Mouse (Mus musculus) liver, embryonic 11.5 days (tissue): ENCODE measurements around the gene Gm49711. TPM values are rescaled to one million over a fixed set of nuclear protein-coding genes. Genes with fewer than 3 reads are reported as not detected.

Source experiments
- ATAC-seq: fragments of 200-750 bp; cut with Nextera tagmentation; replicated peaks from 2 replicates; pipeline ENCODE4 v1.8.0; 2017; ENCODE audit warnings: moderate number of reproducible peaks, mild to moderate bottlenecking, moderate TSS enrichment, moderate library complexity; ENCODE audit not compliant: low FRiP score
- DNase-seq: peaks from one replicate; pipeline ENCODE4 v3.0.0-alpha.2; 2017; ENCODE audit warnings: low spot score
- H3K27ac ChIP-seq: fragments of 300-500 bp; sonication (generic); 2 replicates; pipeline ENCODE4 v1.5.1; 2014; ENCODE audit warnings: mild to moderate bottlenecking, low read depth, low read length, control low read depth
- H3K27me3 ChIP-seq: fragments of 300-500 bp; sonication (generic); replicated peaks from 2 replicates; pipeline ENCODE4 v1.6.1; 2014; ENCODE audit warnings: low read length, mixed read lengths; ENCODE audit not compliant: control insufficient read depth, insufficient read depth
- H3K36me3 ChIP-seq: fragments of 300-500 bp; sonication (generic); 2 replicates; pipeline ENCODE4 v1.6.1; 2014; ENCODE audit warnings: mild to moderate bottlenecking, low read length, moderate library complexity, mixed read lengths; ENCODE audit not compliant: control insufficient read depth, insufficient read depth
- H3K4me1 ChIP-seq: fragments of 300-500 bp; sonication (generic); replicated peaks from 2 replicates; pipeline ENCODE4 v1.6.1; 2014; ENCODE audit warnings: low read length, mixed read lengths; ENCODE audit not compliant: control insufficient read depth, insufficient read depth
- H3K4me2 ChIP-seq: fragments of 300-500 bp; sonication (generic); 2 replicates; pipeline ENCODE4 v1.6.1; 2014; ENCODE audit warnings: mild to moderate bottlenecking, control low read depth, moderate library complexity
- H3K4me3 ChIP-seq: fragments of 300-500 bp; sonication (generic); 2 replicates; pipeline ENCODE4 v1.5.1; 2014; ENCODE audit warnings: low read depth, low read length, control low read depth
- H3K9ac ChIP-seq: fragments of 300-500 bp; sonication (generic); 2 replicates; pipeline ENCODE4 v1.6.1; 2014; ENCODE audit warnings: low read depth, low read length, control low read depth
- H3K9me3 ChIP-seq: fragments of 300-500 bp; sonication (generic); 2 replicates; pipeline ENCODE4 v1.6.1; 2016; ENCODE audit warnings: low read length, inconsistent platforms, mixed read lengths; ENCODE audit not compliant: control insufficient read depth
- WGBS: fragments of 180-500 bp; shearing (Covaris S2); extraction: QIAGEN DNeasy Blood & Tissue Kit; methylation state at CpG from one replicate; pipeline ENCODE4 v1.1.7; 2014; 5-methylcytosine and 5-hydroxymethylcytosine counted together
- polyA plus RNA-seq: library from polyadenylated mRNA; unstranded; fragments of >200 nt; fragmentation: Nextera tagmentation; extraction: Ambion mirVana; gene quantifications from 2 replicates; pipeline ENCODE4 v1.2.1, GENCODE M21; 2014

Gm49711 gene
- polyA plus RNA-seq, 1 experiment from 2014 or later: 0.15 TPM

DNA sequence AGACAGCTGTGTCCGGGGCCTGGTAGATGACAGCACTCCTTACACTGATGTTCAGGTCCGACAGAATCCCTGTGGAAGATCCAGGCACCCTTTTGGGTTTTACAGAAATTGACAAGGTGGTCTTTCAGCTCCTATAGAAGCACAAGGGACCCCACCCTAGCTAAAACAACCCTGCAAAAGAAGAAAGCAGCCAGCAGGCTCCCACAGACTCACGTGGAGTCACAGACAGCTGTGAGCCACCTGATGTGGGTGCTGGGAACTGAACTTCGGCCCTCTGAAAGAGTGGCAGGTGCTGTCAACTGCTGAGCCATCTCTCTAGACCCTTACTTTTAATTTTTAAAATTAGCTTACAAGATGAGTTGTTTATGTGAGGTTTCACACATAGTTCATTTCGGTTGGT lies 23.4 kb upstream of the Gm49711 start:
- WGBS: 69% methylated on average over 5 of the region's 5 CpGs

DNA sequence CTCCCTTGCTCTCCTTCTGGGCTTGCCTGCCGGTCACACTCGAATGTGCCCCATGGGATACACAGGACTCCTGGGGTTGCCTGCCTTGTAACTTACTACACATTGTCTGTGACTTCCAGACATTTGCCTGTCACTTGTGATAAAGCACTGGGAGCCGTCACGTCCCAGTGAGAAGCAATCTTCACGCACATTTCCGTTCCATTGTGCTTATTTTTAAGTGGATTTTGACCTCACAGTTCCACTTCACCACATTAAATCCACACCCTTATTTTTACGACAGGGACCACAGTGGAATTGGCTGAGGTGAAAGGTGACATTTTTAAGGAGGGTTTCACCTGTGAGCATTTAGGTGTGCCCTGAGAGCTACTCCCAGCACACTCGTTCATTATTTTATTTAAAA lies 21.4 kb upstream of the Gm49711 start:
- Histone ChIP-seq H3K4me1 (no peaks in the 10 kb centered on the region), H3K9ac (no peak overlapping the region), H3K4me3 (no peak overlapping the region), H3K4me2 (no peak overlapping the region), H3K27ac (0 out of 2 replicates have a peak overlapping the region, but pooled peaks have one; percentile 15), H3K27me3 (no peaks in the 10 kb centered on the region), H3K36me3 (no peaks in the 10 kb centered on the region), H3K9me3 (no peaks in the 10 kb centered on the region)
- ATAC-seq: no peak
- no peak for DNase-seq
- 61% methylated on average over 8 of the region's 8 CpGs for WGBS

More for the DNA sequence above, 23.4 kb upstream of the Gm49711 start:
- no peak overlapping the region for H3K9ac ChIP-seq
- H3K27ac ChIP-seq: no peak overlapping the region
- no peak overlapping the region for H3K4me3 ChIP-seq
- DNase-seq: no peak
- no peaks in the 10 kb centered on the region for H3K9me3 ChIP-seq
- no peak for ATAC-seq
- no peaks in the 10 kb centered on the region for H3K27me3 ChIP-seq
- H3K4me2 ChIP-seq: no peak overlapping the region
- H3K36me3 ChIP-seq: no peaks in the 10 kb centered on the region
- H3K4me1 ChIP-seq: no peaks in the 10 kb centered on the region

DNA sequence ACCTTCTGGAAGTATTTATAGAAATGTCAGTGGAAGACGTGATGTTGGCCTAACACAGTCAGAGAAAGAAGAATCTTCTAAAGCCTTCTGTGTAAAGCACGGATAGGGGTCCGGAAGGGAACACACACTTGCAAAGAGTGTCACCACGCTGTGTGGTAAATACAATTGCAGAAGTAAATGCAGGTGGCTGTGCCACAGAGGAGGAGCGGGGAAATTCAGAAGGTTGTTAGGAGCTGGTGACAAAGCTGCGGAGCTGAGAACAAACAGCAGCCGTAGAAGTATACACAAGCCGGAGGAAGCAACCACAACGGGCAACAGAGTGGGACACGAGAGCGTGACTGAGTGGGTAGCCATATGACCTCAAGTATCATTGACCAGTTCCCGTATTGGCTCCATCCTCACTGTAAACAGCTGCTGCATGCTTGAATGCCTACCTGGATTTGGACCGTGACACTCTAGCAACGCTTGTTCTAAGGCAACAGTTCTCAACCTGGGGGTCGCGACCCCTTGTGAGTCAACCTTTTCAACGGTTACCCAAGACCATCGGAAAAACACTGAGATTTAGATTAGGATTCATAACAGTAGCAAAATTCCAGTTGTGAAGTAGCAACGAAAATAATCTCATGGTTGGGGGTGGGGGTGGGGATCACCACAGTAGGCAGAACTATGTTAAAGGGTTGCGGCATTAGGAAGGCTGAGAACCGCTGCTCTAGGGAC lies 20.1 kb upstream of the Gm49711 start:
- DNase-seq: no peak
- Histone ChIP-seq H3K36me3 (no peaks in the 10 kb centered on the region), H3K9me3 (no peaks in the 10 kb centered on the region), H3K9ac (no peak overlapping the region), H3K27ac (no peak overlapping the region), H3K4me2 (no peak overlapping the region), H3K4me1 (no peaks in the 10 kb centered on the region), H3K27me3 (no peaks in the 10 kb centered on the region), H3K4me3 (no peak overlapping the region)
- 80% methylated on average over 21 of the region's 21 CpGs for WGBS
- ATAC-seq: no peak

DNA sequence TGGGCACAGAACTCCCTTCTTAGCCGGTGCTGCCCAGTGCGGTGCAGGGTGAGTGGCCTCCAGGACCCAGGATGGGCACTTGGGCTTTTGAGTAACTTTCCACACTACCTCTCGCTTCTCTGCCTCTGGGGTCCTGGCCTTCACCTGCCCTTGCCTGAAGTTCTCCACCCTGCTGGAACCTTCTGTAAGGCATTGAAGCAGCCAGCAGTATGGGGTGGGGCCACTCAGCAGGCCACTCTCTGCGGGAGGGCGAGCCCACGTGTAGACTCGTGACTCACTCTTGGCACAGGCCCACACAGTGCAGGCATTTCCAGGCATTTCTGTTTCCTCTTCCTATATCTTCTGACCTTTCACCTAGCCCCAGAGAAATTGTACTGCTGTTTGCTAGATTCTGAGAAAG lies 18.7 kb upstream of the Gm49711 start:
- H3K4me1 ChIP-seq: no peaks in the 10 kb centered on the region
- DNase-seq (no peak), ATAC-seq (no peak)
- H3K4me3 ChIP-seq: no peak overlapping the region
- H3K4me2 ChIP-seq: no peak overlapping the region
- H3K36me3 ChIP-seq: no peaks in the 10 kb centered on the region
- no peak overlapping the region for H3K27ac ChIP-seq
- no peak overlapping the region for H3K9ac ChIP-seq
- H3K9me3 ChIP-seq: no peaks in the 10 kb centered on the region
- 85% methylated on average over 7 of the region's 7 CpGs for WGBS
- H3K27me3 ChIP-seq: no peaks in the 10 kb centered on the region

DNA sequence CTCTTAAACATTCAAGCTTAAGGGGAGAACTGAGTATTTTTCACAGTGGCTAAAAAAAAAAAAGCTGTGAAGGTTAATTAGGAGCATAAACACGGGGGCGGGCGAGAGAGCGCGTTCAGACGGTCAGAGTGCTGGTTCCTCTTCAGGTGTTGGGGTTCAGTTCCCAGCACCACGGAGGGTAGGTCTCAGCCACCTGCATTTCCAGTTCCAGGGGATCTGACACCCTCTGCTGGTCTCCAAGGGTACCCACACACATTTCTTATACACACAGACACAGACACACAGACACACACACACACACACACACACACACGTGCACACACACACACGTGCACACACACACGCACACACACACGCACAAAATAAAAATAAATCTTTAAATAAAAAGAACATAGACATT lies 18.1 kb upstream of the Gm49711 start:
- Histone ChIP-seq H3K36me3 (no peaks in the 10 kb centered on the region), H3K27ac (no peak overlapping the region), H3K4me3 (no peak overlapping the region), H3K9ac (no peak overlapping the region), H3K4me2 (no peak overlapping the region), H3K27me3 (no peaks in the 10 kb centered on the region), H3K9me3 (no peaks in the 10 kb centered on the region), H3K4me1 (no peaks in the 10 kb centered on the region)
- WGBS: 95% methylated on average over 11 of the region's 11 CpGs
- DNase-seq (no peak), ATAC-seq (no peak)

DNA sequence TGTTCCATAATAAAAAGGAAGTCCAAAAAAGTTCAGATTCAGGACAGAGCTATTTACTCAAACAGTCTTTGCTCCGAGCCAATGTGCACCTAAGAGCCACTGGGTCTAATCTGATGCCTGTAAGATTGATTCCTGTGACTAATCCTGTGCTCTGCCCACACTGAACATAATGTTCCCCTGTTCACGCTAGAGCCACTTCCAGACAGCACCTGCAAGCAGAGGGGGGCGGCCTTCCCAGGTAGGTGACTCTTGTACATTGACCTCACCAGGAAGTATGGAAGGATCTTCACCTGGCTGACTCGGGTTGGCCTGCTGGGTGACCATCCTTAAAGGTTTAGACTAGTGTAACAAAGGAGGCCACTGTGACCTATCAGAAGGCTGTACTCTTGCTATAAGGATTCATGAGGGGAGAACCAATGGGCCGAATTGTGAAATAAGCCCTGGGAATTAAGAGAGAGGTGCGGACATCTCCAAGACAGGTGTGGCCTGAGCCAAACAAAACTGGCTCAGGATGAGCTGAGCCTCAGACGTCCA lies 6.3 kb upstream of the Gm49711 start:
- no peak for DNase-seq
- Histone ChIP-seq H3K4me3 (no peak overlapping the region), H3K27me3 (no peaks in the 10 kb centered on the region), H3K9me3 (peaks cover 12% of the 10 kb centered on the region), H3K36me3 (no peaks in the 10 kb centered on the region), H3K4me1 (no peaks in the 10 kb centered on the region), H3K9ac (no peak overlapping the region), H3K4me2 (no peak overlapping the region), H3K27ac (no peak overlapping the region)
- 80% methylated on average over 7 of the region's 7 CpGs for WGBS
- ATAC-seq: no peak

DNA sequence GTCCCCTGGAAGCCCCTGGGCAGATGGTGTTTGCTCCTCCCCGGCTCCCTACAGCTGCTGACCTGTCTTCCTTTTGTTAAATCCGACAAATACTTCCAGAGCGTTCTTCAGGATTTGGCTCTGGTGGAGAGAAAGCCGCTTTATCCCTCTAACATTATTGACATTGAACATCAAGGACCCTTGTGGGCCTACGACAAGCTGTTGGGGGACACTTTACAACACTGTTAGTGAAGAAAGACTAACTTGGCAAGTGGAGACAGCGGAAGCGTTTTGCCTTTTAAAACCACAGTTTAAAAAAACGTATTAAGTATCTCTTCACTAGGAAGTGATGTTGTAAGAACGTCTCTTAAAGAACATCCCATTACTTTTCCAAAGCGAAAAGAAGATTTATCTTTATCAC lies 5.5 kb upstream of the Gm49711 start:
- H3K27ac ChIP-seq: no peak overlapping the region
- WGBS: 79% methylated on average over 10 of the region's 10 CpGs
- H3K27me3 ChIP-seq: no peaks in the 10 kb centered on the region
- H3K4me3 ChIP-seq: no peak overlapping the region
- H3K36me3 ChIP-seq: no peaks in the 10 kb centered on the region
- H3K9ac ChIP-seq: no peak overlapping the region
- no peak for ATAC-seq
- no peak for DNase-seq
- H3K4me2 ChIP-seq: no peak overlapping the region
- peaks cover 12% of the 10 kb centered on the region for H3K9me3 ChIP-seq
- H3K4me1 ChIP-seq: no peaks in the 10 kb centered on the region

DNA sequence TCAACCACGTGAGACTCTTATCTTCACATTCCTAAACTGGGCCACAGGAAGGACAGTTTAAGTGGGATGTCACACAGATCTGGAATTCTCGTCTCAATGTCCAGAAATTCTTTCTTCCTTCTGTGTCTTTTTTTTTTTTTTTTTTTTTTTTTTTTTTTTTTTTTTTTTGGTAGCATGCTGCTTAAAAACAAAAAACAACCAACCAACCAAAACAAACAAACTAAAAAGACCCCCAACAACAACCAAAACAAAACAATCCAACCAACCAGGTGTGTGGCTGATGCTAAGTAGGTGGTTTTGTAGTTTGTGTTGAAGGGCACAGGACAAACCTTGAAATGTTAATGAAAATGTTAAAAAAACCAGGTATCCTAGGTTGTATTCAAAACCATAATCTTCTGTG lies 1.4 kb upstream of the Gm49711 start:
- Histone ChIP-seq H3K4me3 (no peak overlapping the region), H3K4me2 (no peak overlapping the region), H3K9ac (no peak overlapping the region), H3K27me3 (no peaks in the 10 kb centered on the region), H3K4me1 (peaks cover 5% of the 10 kb centered on the region; the same call in 1 of the 2 replicates), H3K36me3 (peaks cover 3% of the 10 kb centered on the region), H3K9me3 (peaks cover 12% of the 10 kb centered on the region), H3K27ac (no peak overlapping the region)
- 43% methylated on average over 2 of the region's 2 CpGs for WGBS
- ATAC-seq: no peak
- no peak for DNase-seq

DNA sequence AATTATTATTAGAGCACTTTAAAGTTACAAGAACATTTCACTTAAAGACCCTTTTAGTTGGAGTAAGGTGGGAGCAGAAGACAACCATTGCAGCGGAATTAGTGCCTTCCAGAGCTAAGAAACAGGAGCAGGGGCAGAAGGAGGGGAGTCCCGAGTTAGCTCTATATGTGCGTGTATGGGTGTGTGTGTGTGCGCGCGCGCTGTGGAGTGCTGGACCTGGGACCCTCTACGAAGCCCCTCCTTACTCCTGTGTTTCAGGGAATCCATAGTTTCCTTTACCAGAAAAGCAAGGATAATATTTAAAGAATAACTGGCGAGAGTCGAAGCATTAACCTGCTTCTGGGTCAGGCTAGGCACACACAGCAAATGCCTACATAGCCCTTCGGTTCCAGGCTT lies 662 bp upstream of the Gm49711 start:
- Histone ChIP-seq H3K4me3 (peak overlapping the region; percentile 85), H3K27me3 (no peaks in the 10 kb centered on the region), H3K9me3 (peaks cover 12% of the 10 kb centered on the region), H3K4me1 (peaks cover 5% of the 10 kb centered on the region; the same call in 1 of the 2 replicates), H3K36me3 (peaks cover 6% of the 10 kb centered on the region), H3K4me2 (peak overlapping the region; percentile 78), H3K27ac (peak overlapping the region; percentile 69; the same call in 1 of the 2 replicates), H3K9ac (peak overlapping the region; percentile 67)
- 5% methylated on average over 11 of the region's 11 CpGs for WGBS
- ATAC-seq (peak; percentile 49; the same call in 1 of the 2 replicates), DNase-seq (no peak)
